Mouse (Mus musculus) splenic B cell, adult 2 months (primary cell): ENCODE measurements around the gene Rtn4rl1.
"Not testable (repeated sequence)": the region's sequence is repeated elsewhere in the genome, so short reads cannot be mapped to it uniquely, and the experiment has no call there.

Experiments used
- DNase-seq: peaks from one replicate; pipeline ENCODE4 v3.0.0-alpha.2; 2011; ENCODE audit warnings: low read depth, low spot score
- H3K27me3 ChIP-seq: 2 replicates; pipeline ENCODE4 v1.6.1; 2012; ENCODE audit warnings: mild to moderate bottlenecking, low read length, moderate library complexity, mixed read lengths; ENCODE audit not compliant: control insufficient read depth, poor library complexity, insufficient read depth, severe bottlenecking
- H3K36me3 ChIP-seq: 2 replicates; pipeline ENCODE4 v1.6.1; 2012; ENCODE audit warnings: mild to moderate bottlenecking, low read length, moderate library complexity, mixed read lengths; ENCODE audit not compliant: control insufficient read depth, poor library complexity, insufficient read depth, severe bottlenecking

The Rtn4rl1 gene

DNA sequence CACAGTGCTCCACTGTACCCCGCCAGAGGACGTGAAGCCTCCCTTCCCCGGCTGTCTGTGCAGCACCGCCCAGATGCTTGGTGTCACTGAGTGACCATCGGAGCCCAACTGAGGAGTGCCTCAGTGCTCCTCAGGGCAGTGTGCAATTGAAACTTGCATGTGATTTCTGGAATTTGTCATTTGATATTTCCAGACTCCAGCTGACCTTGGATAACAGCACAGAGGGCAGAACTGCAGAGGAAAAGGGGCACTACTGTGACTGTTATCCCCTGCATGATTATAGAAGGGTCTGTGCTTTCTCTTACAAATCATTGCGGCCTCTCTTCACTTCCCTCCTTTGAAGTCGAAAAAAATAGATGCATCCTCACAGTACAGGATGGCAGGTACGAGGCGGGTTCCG lies 94.4 kb downstream of the Rtn4rl1 start:
- Histone ChIP-seq H3K36me3 (no peaks in the 10 kb centered on the region), H3K27me3 (no peaks in the 10 kb centered on the region)
- no peak for DNase-seq

DNA sequence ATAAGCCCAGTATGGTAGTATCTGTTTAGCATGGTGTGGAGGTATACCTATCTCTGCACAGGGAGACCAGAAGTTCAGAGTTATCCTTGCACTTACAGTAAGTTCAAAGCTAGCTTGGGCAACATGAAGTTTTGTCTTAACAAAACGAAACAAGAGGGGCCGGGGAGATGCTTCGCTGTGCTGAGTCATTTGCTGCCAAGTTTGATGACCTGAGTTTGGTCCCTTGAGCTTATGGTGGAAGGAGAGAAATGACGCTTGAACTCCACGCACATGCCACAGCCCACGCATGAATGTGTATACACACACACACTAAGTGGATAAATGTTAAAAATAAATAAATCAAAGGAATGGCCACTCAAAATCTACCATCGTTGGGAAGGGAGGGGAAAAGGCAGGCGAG lies 94.9 kb downstream of the Rtn4rl1 start:
- no peaks in the 10 kb centered on the region for H3K27me3 ChIP-seq

DNA sequence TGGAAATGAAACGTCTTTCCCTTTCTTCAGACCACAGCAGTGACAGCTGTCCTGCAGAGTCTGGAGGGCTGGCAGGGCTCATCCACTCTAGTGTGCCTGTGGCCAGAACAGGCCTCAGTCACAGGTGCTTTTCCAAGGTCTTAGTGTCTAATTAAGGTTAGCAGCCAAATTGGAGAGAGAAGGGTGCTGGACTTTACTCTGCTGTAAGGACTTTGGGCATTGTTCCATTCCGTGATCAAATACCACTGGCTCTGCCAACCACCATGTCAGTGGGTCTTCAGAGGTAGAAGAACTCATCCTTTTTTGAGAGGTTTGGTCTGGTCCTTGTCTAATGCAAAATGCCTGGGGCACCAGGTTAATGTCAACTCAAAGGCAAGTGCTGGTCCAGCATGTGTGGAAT lies 95.5 kb downstream of the Rtn4rl1 start:
- Histone ChIP-seq H3K36me3 (no peaks in the 10 kb centered on the region; the same call in 1 of the 2 replicates), H3K27me3 (no peaks in the 10 kb centered on the region)
- no peak for DNase-seq

More for the DNA sequence above, 94.9 kb downstream of the Rtn4rl1 start:
- H3K36me3 ChIP-seq: no peaks in the 10 kb centered on the region; the same call in 1 of the 2 replicates
- no peak for DNase-seq

DNA sequence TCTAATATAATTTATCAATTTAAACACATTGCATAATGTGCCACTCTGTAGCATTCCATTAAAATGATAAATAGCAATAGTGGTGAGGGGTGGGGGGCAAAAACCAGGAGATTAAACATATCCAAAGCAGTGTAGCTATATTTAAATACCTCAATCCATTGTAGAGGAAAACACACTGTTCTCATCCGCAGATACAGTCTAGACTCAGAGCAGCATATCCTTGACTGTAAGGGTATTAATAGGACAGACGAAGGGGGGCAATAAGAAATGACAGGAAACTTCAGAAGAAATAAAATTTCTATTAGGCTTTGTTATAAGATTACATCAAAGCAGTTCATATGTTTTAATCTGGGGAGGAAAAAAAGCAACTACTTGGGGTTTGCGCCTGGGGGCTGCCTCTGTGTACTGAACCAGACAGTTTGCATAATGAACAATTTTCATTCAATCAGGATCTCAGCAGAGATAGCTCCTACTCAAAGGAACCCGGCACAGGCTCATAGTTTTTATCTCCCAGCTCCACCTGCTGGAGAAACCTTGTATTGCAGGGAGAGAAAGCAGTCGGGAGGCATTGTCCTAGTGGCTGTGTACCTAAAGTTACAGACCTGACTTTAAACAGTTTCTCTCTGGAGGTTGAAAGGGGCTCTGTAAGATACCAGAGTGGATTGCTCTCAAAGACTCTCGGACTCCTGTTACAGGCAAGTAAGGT lies 97.1 kb downstream of the Rtn4rl1 start:
- no peaks in the 10 kb centered on the region for H3K27me3 ChIP-seq
- peak; percentile 88 for DNase-seq
- H3K36me3 ChIP-seq: no peaks in the 10 kb centered on the region; the same call in 1 of the 2 replicates

DNA sequence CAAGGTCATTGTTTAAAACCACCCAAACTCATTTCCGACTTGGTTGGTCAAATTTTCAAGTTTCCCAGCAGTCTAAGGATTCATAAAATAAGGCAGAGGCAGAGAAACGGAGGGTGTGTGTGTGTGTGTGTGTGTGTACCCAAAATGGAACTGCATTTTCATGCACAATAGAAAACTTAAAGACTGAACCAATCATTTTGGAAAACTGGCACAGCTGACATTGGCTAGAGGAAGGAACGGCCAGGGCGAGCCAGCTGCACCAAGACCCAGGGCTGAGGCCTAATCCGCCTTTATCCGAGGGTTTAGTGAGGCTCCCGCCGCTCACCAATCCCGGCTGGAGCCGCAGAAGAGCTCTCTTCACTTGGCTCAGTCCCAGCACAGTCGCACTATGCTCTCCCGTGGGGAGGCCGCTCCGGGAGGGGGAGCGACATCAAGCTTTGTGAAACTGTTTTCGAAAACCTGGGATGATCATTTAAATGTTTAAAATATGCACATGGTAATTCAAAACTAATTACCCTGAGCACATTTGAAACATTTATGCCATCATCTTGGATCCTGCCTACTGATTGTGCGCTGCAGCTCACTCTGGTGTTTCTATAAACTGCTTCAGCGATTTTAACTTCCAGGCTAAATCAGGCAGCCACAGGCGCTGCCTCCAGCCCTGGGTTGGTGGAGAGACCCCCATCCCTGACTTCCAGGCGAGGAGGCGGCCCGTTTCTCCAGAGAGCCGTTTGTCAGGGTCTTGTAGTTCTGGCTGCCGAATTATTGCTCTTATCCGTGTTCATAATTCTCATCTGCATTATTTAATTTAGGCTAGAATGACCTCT lies 98.0 kb downstream of the Rtn4rl1 start:
- H3K27me3 ChIP-seq: no peaks in the 10 kb centered on the region
- no peaks in the 10 kb centered on the region; the same call in 1 of the 2 replicates for H3K36me3 ChIP-seq
- no peak for DNase-seq

DNA sequence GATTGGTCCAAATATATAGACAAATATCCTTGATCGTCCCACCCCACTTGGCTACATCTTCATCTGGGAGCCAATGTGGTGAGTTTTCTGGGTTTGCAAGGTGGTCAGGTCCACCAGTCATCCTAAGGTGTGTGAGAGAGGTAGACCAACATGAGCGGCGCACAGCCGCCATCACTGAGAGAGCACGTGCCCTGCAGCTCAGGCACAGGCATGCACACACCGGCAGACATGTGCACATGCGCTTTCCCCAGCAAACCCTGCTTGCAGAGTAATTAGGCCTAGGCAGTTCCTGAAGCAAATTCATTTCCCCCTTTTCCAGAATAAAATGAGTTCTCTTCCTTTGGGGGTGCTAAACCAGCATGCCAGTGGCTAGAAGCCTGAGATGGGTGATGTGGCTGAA lies 98.7 kb downstream of the Rtn4rl1 start:
- Histone ChIP-seq H3K27me3 (no peaks in the 10 kb centered on the region), H3K36me3 (no peaks in the 10 kb centered on the region; the same call in 1 of the 2 replicates)
- no peak for DNase-seq

DNA sequence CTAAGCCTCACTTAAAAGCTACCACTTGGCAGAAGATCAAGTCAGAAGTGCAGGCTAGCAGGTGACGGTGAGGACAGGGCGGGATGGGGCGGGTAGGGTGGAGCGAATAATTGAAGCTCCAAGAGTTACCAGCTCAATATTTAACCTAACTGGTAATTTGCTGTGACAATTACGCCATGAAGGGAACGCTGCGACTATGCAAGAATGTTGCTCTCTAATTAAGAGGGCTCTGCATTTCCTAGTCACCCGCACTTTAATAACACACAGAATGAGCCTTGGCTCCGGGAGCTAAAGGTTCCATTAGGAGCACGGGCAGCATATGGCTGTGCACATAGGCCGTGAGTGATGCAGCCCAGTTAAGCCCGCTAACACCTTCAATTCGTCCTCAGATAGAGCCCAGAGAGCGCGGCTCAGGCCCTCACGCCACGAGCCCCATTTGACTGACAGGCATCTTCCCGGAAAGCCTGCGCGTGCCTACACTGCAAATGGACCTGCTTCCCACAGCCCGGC lies 100.3 kb downstream of the Rtn4rl1 start:
- H3K36me3 ChIP-seq: no peaks in the 10 kb centered on the region; the same call in 1 of the 2 replicates
- no peaks in the 10 kb centered on the region for H3K27me3 ChIP-seq
- no peak for DNase-seq

DNA sequence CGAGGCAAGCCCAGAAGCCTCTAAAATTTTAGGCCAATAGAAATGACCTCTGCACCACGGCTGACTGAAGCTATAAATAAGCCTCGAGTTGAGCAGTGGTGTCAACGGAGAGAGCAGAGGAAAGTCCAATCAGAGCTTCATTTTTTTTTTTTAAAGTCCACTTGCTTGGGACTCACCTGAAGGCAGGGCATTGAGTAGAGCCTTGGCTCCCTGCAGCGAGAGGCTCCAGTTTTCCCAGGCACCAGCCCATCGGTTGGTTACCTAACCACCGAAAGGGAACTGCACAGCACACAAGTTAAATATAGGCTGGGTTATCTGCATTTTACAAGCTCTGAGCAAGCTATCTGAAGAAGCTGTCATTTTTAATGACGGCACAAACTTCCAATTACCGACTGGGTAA lies 101.3 kb downstream of the Rtn4rl1 start:
- Histone ChIP-seq H3K36me3 (no peaks in the 10 kb centered on the region; the same call in 1 of the 2 replicates), H3K27me3 (no peaks in the 10 kb centered on the region)
- no peak for DNase-seq

DNA sequence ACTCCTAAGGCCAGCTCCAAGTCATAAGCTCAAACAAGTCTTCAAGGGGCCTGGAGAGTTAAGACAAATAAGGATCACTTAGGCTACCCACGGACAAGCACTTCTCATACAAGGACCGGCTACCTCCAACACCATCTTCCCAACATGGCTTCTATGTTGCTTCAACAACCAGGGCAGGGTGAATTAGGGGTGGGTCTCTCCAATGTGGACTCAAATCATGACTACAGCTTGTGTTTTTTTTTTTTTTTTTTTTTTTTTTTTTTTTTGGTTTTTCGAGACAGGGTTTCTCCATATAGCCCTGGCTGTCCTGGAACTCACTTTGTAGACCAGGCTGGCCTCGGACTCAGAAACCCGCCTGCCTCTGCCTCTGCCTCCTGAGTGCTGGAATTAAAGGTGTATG lies 102.0 kb downstream of the Rtn4rl1 start:
- H3K27me3 ChIP-seq, H3K36me3 ChIP-seq, DNase-seq: not testable (repeated sequence)

DNA sequence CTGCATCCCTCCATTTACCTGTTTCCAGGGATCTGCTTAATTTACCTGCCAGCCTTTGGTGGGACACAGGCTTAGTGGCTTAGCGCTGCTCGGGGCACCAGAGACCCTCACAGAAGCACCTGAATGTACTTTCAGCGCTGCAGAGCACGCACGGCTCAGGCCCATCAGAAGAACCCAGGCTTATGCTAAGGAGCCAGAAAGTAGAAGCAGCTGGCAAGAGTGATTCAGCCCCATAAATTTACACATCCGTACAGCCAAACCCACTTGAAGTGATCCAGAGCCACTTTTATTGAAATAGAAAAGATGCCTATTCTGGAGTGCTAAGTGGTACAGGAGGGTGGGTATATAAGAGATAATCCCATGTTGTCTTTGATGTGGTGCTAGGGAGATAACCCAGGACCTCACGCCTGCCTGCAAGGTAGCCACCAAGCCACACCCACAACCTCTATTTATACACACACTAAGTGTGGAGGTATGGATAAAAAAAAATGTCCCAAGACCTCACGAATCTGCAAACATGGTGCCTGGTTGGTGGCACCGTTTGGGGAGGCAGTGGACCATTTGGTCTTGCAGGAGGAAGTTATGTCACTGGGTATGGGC lies 102.9 kb downstream of the Rtn4rl1 start:
- H3K36me3 ChIP-seq: peaks cover 5% of the 10 kb centered on the region
- no peaks in the 10 kb centered on the region for H3K27me3 ChIP-seq
- DNase-seq: no peak

DNA sequence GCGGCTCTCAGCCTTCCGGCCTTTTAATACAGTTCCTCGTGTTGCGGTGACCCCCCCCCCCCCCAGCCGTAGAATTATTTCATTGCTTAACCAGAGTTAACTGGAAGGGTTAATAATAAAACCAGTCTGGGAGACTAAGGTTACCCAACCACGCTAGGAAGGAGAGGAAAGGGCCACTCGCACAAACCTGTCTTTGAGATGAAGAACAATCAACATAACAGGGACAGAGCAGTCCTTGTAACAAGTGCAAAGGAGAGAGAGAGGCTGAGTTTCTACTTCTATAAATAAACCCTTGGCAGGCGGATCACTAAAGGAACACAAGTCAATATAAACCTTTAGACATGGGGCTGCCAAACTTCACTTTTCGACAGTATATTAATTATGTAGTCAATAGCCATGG lies 104.0 kb downstream of the Rtn4rl1 start:
- no peak for DNase-seq
- Histone ChIP-seq H3K27me3 (no peaks in the 10 kb centered on the region), H3K36me3 (peaks cover 12% of the 10 kb centered on the region)

DNA sequence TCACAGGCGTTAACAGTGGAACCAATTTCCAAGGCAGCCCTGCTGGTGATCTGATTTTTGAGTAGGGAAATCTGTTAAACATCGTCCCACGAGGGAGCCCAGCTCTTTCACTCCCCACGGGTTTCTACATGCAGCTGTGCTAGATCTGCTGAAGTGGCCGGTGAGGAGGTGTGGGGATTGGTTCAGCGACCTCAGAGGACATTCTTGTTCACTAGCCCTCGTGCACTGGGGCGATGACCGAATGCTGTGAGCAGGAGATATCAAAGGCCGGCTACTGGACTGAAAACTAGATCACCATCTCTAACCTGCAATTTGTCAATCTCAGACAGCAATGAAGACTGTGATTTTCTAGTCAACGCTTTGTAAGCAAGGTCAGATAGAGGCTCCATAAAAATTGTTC lies 104.9 kb downstream of the Rtn4rl1 start:
- no peaks in the 10 kb centered on the region for H3K27me3 ChIP-seq
- peaks cover 12% of the 10 kb centered on the region for H3K36me3 ChIP-seq
- DNase-seq: no peak

DNA sequence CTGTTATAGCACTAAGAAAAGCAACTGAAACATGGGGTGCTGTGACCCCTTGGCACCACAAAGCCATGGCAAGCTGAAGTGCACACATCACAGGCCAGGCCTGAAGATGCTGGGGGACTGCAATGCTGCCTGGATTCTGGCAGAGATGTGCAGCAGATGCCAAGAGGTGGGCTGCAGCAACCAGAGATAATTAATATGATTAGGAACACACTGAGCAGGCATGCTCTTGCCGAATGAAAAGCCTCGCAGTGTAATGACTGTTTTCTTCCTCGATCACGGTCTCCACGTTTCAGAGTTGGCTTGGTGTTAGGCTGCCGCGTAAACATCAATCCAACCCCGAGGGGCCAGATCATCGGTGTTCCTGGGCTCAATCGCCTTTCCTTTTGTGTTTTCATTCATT lies 106.2 kb downstream of the Rtn4rl1 start:
- Histone ChIP-seq H3K36me3 (peaks cover 12% of the 10 kb centered on the region), H3K27me3 (no peaks in the 10 kb centered on the region)
- DNase-seq: no peak

DNA sequence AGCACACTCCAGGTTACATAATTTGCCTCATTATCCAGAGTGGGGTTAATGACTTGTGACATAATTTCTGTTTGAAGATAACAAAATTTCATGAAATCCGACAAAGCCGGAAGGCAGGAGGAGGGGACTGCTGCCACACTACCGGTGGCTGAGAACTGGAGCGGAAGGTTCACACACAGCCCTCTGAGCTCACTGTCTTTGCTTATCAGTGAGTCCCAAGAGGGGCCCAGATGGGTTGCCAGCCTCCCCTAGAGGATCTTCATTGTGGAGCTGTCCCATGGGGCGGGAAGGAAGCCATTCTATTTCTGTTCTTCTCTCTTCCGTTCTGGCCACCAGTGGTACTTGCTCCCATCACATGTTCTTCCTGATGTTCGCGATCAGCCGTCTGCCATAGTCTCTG lies 107.4 kb downstream of the Rtn4rl1 start:
- Histone ChIP-seq H3K36me3 (peaks cover 12% of the 10 kb centered on the region), H3K27me3 (no peaks in the 10 kb centered on the region)
- DNase-seq: no peak

DNA sequence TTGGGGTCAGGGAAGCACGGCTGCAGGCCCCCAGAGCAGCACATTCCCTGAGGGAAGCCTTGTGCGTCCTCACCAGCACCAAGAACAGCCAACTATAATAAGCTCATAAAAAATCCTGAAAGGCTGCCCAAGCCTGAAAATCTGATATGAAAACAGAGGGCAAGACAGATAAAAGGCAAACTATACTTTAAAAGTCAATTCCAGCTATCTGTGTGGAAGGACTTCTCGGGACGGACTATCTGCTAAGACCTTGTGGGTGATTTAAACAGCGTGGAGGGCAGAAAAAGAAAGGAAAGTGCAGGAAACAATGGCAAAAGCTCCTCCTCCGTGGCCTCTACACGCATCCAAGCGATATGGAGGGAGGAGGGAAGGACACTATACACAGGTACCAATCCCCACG lies 111.2 kb downstream of the Rtn4rl1 start:
- DNase-seq: no peak
- peaks cover 18% of the 10 kb centered on the region for H3K36me3 ChIP-seq
- no peaks in the 10 kb centered on the region for H3K27me3 ChIP-seq
